Mouse (Mus musculus): Measurements from ENCODE around the gene Atxn7l1. TPM values are rescaled to one million over a fixed set of nuclear protein-coding genes. Genes with fewer than 3 reads are reported as not detected.

The Atxn7l1 gene
- polyA plus RNA-seq, 1 experiment from 2014 or later, result 11.4 TPM

GRCm38 (mm10) chr12:33144456-33144855 is 3.0 kb upstream of the Atxn7l1 start:
- peak; percentile 26 for DNase-seq (ENCODE audit: low spot score)
- no peak overlapping the region for H3K9ac ChIP-seq (ENCODE audit: low read depth, low read length)
- no peak overlapping the region for H3K4me3 ChIP-seq (ENCODE audit: low read depth, low read length)
- no peak for ATAC-seq (ENCODE audit: low read depth)
- H3K4me1 ChIP-seq (ENCODE audit: control insufficient read depth, insufficient read depth, low read length), result peaks cover 13% of the 10 kb centered on the region
- WGBS, result 45% methylated on average over 8 of the region's 8 CpGs
- H3K9me3 ChIP-seq (ENCODE audit: control insufficient read depth, low read length), result no peaks in the 10 kb centered on the region
- H3K27me3 ChIP-seq (replicated peaks; ENCODE audit: control insufficient read depth, insufficient read depth, low read length), result no peaks in the 10 kb centered on the region
- no peaks in the 10 kb centered on the region for H3K36me3 ChIP-seq (ENCODE audit: control insufficient read depth, insufficient read depth, low read length)
- H3K4me2 ChIP-seq (ENCODE audit: low read depth, low read length), result no peak overlapping the region
- H3K27ac ChIP-seq (replicated peaks; ENCODE audit: low read depth, low read length), result no peak overlapping the region

- H3K4me3 ChIP-seq (ENCODE audit: low read depth, low read length), result peak overlapping the region; percentile 70
- H3K4me2 ChIP-seq (ENCODE audit: low read depth, low read length), result peak overlapping the region; percentile 88
- no peaks in the 10 kb centered on the region for H3K9me3 ChIP-seq (ENCODE audit: control insufficient read depth, low read length)
- WGBS, result 5% methylated on average over 28 of the region's 29 CpGs
- ATAC-seq (ENCODE audit: low read depth), result peak; percentile 54
- H3K9ac ChIP-seq (ENCODE audit: low read depth, low read length), result peak overlapping the region; percentile 72
- H3K4me1 ChIP-seq (ENCODE audit: control insufficient read depth, insufficient read depth, low read length), result peaks cover 15% of the 10 kb centered on the region
- DNase-seq (ENCODE audit: low spot score), result peak; percentile 68
- H3K36me3 ChIP-seq (ENCODE audit: control insufficient read depth, insufficient read depth, low read length), result no peaks in the 10 kb centered on the region; the same call in 1 of the 2 replicates
- H3K27me3 ChIP-seq (replicated peaks; ENCODE audit: control insufficient read depth, insufficient read depth, low read length), result no peaks in the 10 kb centered on the region
- H3K27ac ChIP-seq (replicated peaks; ENCODE audit: low read depth, low read length), result no peak overlapping the region
These were observed 665 bp upstream of the Atxn7l1 start for GRCm38 (mm10) chr12:33146622-33147433.

- Histone ChIP-seq H3K9me3 (ENCODE audit: control insufficient read depth, low read length) (no peaks in the 10 kb centered on the region), H3K9ac (ENCODE audit: low read depth, low read length) (no peak overlapping the region), H3K27ac (replicated peaks; ENCODE audit: low read depth, low read length) (no peak overlapping the region), H3K4me2 (ENCODE audit: low read depth, low read length) (no peak overlapping the region; the same call in 1 of the 2 replicates), H3K27me3 (replicated peaks; ENCODE audit: control insufficient read depth, insufficient read depth, low read length) (no peaks in the 10 kb centered on the region), H3K36me3 (ENCODE audit: control insufficient read depth, insufficient read depth, low read length) (no peaks in the 10 kb centered on the region; the same call in 1 of the 2 replicates), H3K4me1 (ENCODE audit: control insufficient read depth, insufficient read depth, low read length) (peaks cover 15% of the 10 kb centered on the region), H3K4me3 (ENCODE audit: low read depth, low read length) (no peak overlapping the region)
- 91% methylated on average over 16 of the region's 16 CpGs for WGBS
- no peak for ATAC-seq (ENCODE audit: low read depth)
- no peak for DNase-seq (ENCODE audit: low spot score)
These were observed 2.2 kb downstream of the Atxn7l1 start for GRCm38 (mm10) chr12:33149544-33150190.

- Histone ChIP-seq H3K4me1 (ENCODE audit: control insufficient read depth, insufficient read depth, low read length) (peaks cover 15% of the 10 kb centered on the region), H3K9ac (ENCODE audit: low read depth, low read length) (no peak overlapping the region), H3K27ac (replicated peaks; ENCODE audit: low read depth, low read length) (no peak overlapping the region), H3K27me3 (replicated peaks; ENCODE audit: control insufficient read depth, insufficient read depth, low read length) (no peaks in the 10 kb centered on the region), H3K4me2 (ENCODE audit: low read depth, low read length) (no peak overlapping the region), H3K9me3 (ENCODE audit: control insufficient read depth, low read length) (no peaks in the 10 kb centered on the region), H3K36me3 (ENCODE audit: control insufficient read depth, insufficient read depth, low read length) (no peaks in the 10 kb centered on the region; the same call in 1 of the 2 replicates), H3K4me3 (ENCODE audit: low read depth, low read length) (no peak overlapping the region)
- no peak for ATAC-seq (ENCODE audit: low read depth)
- 77% methylated on average over 7 of the region's 7 CpGs for WGBS
- no peak for DNase-seq (ENCODE audit: low spot score)
These were observed 5.6 kb downstream of the Atxn7l1 start for GRCm38 (mm10) chr12:33153131-33153530.

GRCm38 (mm10) chr12:33153850-33154249 is 6.4 kb downstream of the Atxn7l1 start:
- H3K4me3 ChIP-seq (ENCODE audit: low read depth, low read length), result no peak overlapping the region
- H3K36me3 ChIP-seq (ENCODE audit: control insufficient read depth, insufficient read depth, low read length), result peaks cover 3% of the 10 kb centered on the region; the same call in 1 of the 2 replicates
- no peak overlapping the region for H3K27ac ChIP-seq (replicated peaks; ENCODE audit: low read depth, low read length)
- no peak overlapping the region for H3K4me2 ChIP-seq (ENCODE audit: low read depth, low read length)
- H3K9ac ChIP-seq (ENCODE audit: low read depth, low read length), result no peak overlapping the region
- whole genome bisulfite sequencing, result 94% methylated on average over 3 of the region's 3 CpGs
- peaks cover 8% of the 10 kb centered on the region; the same call in 1 of the 2 replicates for H3K4me1 ChIP-seq (ENCODE audit: control insufficient read depth, insufficient read depth, low read length)
- ATAC-seq (ENCODE audit: low read depth), result no peak
- no peaks in the 10 kb centered on the region for H3K9me3 ChIP-seq (ENCODE audit: control insufficient read depth, low read length)
- no peak for DNase-seq (ENCODE audit: low spot score)
- no peaks in the 10 kb centered on the region for H3K27me3 ChIP-seq (replicated peaks; ENCODE audit: control insufficient read depth, insufficient read depth, low read length)

GRCm38 (mm10) chr12:33154732-33155131 is 7.2 kb downstream of the Atxn7l1 start:
- ATAC-seq (ENCODE audit: low read depth), result no peak
- Histone ChIP-seq H3K27me3 (replicated peaks; ENCODE audit: control insufficient read depth, insufficient read depth, low read length) (no peaks in the 10 kb centered on the region), H3K4me3 (ENCODE audit: low read depth, low read length) (no peak overlapping the region), H3K4me2 (ENCODE audit: low read depth, low read length) (no peak overlapping the region), H3K36me3 (ENCODE audit: control insufficient read depth, insufficient read depth, low read length) (peaks cover 4% of the 10 kb centered on the region; the same call in 1 of the 2 replicates), H3K9me3 (ENCODE audit: control insufficient read depth, low read length) (no peaks in the 10 kb centered on the region), H3K4me1 (ENCODE audit: control insufficient read depth, insufficient read depth, low read length) (no peaks in the 10 kb centered on the region), H3K9ac (ENCODE audit: low read depth, low read length) (no peak overlapping the region), H3K27ac (replicated peaks; ENCODE audit: low read depth, low read length) (no peak overlapping the region)
- WGBS, result 89% methylated on average over 3 of the region's 3 CpGs
- no peak for DNase-seq (ENCODE audit: low spot score)

GRCm38 (mm10) chr12:33156334-33157018 is 9.0 kb downstream of the Atxn7l1 start:
- ATAC-seq (ENCODE audit: low read depth) (no peak), DNase-seq (ENCODE audit: low spot score) (no peak)
- WGBS, result 92% methylated on average over 7 of the region's 7 CpGs
- Histone ChIP-seq H3K9ac (ENCODE audit: low read depth, low read length) (no peak overlapping the region), H3K4me1 (ENCODE audit: control insufficient read depth, insufficient read depth, low read length) (0 out of 2 replicates have a peak, but pooled peaks cover 1% of the 10 kb centered on the region), H3K36me3 (ENCODE audit: control insufficient read depth, insufficient read depth, low read length) (0 out of 2 replicates have a peak, but pooled peaks cover 4% of the 10 kb centered on the region), H3K4me2 (ENCODE audit: low read depth, low read length) (no peak overlapping the region), H3K27ac (replicated peaks; ENCODE audit: low read depth, low read length) (no peak overlapping the region), H3K27me3 (replicated peaks; ENCODE audit: control insufficient read depth, insufficient read depth, low read length) (no peaks in the 10 kb centered on the region), H3K4me3 (ENCODE audit: low read depth, low read length) (no peak overlapping the region), H3K9me3 (ENCODE audit: control insufficient read depth, low read length) (no peaks in the 10 kb centered on the region)

- 78% methylated on average over 8 of the region's 8 CpGs for WGBS
- Histone ChIP-seq H3K4me1 (ENCODE audit: control insufficient read depth, insufficient read depth, low read length) (peaks cover 18% of the 10 kb centered on the region), H3K36me3 (ENCODE audit: control insufficient read depth, insufficient read depth, low read length) (0 out of 2 replicates have a peak, but pooled peaks cover 4% of the 10 kb centered on the region), H3K9ac (ENCODE audit: low read depth, low read length) (no peak overlapping the region), H3K27me3 (replicated peaks; ENCODE audit: control insufficient read depth, insufficient read depth, low read length) (no peaks in the 10 kb centered on the region), H3K4me2 (ENCODE audit: low read depth, low read length) (no peak overlapping the region), H3K4me3 (ENCODE audit: low read depth, low read length) (no peak overlapping the region), H3K27ac (replicated peaks; ENCODE audit: low read depth, low read length) (no peak overlapping the region), H3K9me3 (ENCODE audit: control insufficient read depth, low read length) (no peaks in the 10 kb centered on the region)
- ATAC-seq (ENCODE audit: low read depth) (no peak), DNase-seq (ENCODE audit: low spot score) (no peak)
These were observed 10.8 kb downstream of the Atxn7l1 start for GRCm38 (mm10) chr12:33158256-33158655.
